Mouse (Mus musculus) cerebellum, adult 2 months (tissue): ENCODE data around the gene 6030458C11Rik.

ENCODE experiments used
- CTCF ChIP-seq: fragments of 200-500 bp; IDR thresholded peaks from 2 replicates; pipeline ENCODE4 v1.5.1; 2011; ENCODE audit warnings: low read depth, mild to moderate bottlenecking, control low read depth, low read length, moderate library complexity, borderline replicate concordance; ENCODE audit not compliant: insufficient read depth
- POLR2A ChIP-seq: fragments of 200-500 bp; IDR thresholded peaks from 2 replicates; pipeline ENCODE4 v1.6.1; 2011; ENCODE audit warnings: low read length, control low read depth, borderline replicate concordance; ENCODE audit not compliant: insufficient read depth

GRCm38 (mm10) chr15:12781729-12782326 is 42.6 kb downstream of the 6030458C11Rik start:
- TF ChIP-seq POLR2A (no peak), CTCF (no peak)
